Mouse (Mus musculus) cerebellum, postnatal 36 days (tissue): ENCODE measurements around the gene Palm2.
"Not testable (repeated sequence)": the region's sequence is repeated elsewhere in the genome, so short reads cannot be mapped to it uniquely, and the experiment has no call there.

Source experiments
- DNase-seq, 2 experiments: peaks; one replicate each; pipeline ENCODE4 v3.0.0; 2021 to 2022; ENCODE audit warnings: mixed read lengths in 2 of 2

The Palm2 gene

DNA sequence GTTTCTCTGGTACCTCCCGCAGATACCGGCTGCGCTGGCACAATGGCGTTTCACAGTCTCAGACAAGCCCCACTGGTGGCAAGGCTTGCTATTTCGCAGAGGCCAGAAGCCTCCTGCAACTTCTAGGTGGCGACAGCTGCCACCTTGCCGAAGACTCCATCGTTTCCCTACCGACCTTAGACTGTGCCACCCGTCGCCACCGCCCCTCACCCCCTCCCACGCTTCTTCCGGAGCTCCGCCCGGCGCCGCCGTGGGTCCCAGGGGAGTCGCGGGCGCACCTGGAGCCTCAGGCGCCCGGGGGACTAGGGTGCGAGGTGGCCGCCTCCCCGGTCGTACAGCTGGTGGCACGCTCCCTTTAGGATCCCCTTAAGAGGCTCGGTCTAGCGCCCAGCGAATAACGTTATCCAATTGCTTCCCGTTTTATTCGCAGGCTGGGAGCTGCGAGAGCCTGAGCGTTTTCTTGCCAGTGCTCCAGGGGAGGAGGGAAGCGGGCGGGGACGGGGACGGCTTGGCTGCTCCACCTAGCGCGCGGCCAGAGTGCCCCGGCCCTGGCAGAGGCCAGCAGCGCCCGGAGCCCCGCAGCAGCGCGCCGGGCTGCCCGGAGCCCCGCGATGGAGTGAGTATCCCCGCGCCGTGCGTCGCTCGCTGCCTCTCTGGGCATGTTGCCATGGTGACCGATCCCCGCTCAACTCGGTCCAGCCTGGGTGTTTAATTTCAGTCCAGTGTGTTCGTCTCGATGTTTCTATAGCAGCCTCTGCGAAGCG, at the start of gene Palm2:
Gene Palm2, plus strand, starts transcription at position 307 of the 764 bp plus-strand sequence.
- peak; percentile 69 to 70 for DNase-seq

DNA sequence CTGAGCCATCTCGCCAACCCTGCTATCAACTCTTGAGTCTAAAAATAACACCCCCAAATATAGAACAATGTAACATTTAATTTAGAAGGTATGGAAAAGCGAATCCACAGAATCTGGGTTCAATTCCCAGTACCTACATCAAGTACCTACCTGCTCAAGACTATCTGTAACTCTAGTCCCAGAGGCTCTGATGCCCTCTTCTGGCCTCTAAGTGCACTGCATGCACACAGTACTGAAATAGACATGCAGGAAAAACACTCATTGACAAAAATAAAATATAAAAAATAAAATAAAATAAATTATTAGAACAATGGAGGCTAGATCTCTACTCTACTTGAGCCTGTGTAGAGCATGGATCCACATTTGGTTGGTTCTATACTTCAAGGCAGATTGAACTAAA, 49.7 kb upstream of the Palm2 start:
- no peak for DNase-seq

DNA sequence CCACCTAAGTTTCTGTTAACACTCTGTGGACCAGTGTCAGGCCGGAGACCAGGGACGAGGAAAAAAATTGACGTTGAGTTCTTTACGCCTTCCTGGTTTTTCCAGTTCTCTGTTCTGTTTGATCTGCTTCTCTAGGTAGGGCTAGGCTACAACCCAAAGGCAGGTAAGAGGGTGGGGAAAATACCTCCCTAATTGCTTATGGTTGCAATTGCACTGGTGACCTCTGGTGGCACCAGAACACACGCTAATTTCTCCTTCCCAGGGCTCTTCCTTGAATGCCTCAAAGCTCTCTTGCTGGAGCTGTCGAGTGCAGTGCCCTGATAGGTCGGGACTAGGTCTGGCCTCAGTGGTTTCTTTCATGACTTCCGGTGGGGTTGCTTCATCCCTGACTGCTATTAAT, 42.9 kb upstream of the Palm2 start:
- DNase-seq = no peak

DNA sequence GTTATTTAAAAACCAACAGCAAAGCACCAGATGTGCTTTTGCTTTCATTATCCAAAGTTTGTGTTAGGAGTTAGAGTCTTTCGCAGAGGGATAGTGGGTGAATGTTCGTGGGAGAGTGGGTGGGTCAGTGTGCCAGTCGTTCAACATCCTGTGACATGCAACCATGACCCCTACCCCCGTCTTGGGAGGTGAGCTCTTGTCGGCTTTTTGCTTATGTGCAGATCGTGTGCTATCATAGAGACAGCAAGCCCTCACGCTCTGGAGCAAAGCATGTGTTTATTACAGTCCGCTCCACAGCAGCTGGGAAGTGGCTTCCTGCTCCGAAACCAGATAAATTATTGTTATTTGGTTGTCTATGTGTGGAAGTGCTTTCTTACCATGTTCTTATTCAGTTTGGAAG, 37.6 kb upstream of the Palm2 start:
- DNase-seq = no peak

DNA sequence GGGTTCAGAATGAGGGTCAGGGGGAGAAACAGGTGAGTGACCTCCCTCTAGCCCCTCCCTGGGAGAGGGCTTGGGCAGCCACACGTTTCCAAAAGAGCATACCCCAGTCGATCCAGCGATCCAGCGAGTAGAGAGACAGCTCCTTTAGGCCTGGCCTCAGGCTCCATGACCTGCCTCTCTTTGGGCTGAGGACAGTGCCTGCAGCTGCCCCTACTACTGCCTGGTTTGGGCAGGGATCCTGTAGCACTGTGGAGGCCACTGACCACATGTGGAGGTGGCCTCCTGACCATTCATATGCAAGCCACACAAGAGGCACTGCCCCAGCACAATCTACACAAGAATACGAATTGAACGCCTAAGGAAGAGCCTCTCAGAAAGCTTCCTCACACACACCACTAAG, 21.7 kb upstream of the Palm2 start:
- DNase-seq = not testable (repeated sequence)

DNA sequence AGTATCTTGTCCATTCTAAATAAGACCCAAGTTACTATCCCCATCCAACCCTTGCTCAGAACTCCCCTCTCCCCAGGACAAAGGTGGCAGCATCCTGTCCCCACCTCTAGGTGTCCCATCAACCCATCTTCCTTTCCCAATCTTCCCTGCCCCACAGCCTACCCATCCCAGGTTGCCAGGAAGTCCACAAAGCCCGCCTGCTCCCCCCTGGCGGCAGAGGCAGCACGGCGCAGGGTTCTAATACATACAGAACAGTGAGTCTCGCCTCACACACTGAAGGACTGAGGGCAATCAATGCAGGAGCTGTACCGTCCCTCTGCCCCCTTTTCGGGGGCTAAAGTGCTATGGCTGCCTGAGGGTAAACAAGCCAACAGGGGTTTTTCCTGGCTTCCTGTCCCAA, 21.0 kb upstream of the Palm2 start:
- DNase-seq = no peak

DNA sequence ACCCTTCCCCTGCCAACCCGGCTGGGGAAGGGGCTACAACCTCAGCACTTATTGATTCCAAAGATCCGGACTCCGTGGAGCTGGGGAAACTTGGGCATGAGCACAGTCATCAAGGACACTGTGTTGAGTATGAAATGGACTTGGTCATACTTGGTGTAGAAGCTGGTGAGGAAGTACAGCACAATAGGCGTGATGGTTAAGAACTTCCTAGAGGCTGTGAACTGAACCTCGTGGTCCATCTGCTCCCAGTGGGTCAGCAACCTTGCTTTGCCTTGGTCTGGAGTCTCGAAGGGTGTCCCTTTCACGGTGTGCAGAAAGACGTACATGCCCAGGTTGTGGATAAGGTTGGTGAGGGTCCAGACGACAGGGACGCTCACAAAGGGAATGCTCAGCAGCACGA, 20.4 kb upstream of the Palm2 start:
- not testable (repeated sequence) for DNase-seq

DNA sequence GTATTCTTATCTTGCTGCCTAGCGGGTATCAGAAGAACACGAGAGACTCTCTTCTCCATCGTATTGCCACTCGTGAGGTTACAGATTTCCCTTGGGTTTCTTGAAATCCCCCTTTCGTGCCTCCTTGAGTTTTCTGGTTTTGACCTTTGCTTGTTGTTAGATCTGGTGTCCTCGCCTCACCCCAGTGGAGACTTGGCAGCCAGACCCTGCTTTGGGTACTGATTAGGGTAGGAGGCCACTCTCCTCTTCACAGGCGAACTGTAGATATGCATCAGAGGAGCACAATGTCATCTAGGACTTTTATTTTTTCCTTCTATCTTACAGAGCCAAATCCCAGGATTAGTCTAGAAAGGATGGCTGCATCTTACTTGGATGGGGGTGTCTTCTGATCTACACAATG, 10.0 kb upstream of the Palm2 start:
- DNase-seq = no peak

DNA sequence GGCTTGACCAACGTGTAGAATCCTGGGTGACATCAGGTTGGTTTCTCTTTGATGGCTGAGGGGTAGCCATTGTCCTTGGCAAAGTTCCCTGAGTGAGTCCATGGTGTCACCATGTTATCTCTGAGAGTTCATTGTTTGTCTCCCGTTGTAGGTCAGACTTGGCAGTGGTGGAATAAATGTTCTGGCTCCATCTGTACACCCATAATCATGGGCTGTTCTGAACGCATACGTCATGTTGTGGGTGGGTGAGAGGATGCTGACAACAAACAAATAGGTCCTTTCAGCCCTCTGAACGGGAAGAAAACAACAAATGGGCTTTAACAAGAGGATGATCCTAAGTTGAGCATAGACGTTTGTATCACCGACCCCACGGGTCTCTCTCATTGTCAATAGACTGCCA, 5.7 kb upstream of the Palm2 start:
- DNase-seq = no peak

DNA sequence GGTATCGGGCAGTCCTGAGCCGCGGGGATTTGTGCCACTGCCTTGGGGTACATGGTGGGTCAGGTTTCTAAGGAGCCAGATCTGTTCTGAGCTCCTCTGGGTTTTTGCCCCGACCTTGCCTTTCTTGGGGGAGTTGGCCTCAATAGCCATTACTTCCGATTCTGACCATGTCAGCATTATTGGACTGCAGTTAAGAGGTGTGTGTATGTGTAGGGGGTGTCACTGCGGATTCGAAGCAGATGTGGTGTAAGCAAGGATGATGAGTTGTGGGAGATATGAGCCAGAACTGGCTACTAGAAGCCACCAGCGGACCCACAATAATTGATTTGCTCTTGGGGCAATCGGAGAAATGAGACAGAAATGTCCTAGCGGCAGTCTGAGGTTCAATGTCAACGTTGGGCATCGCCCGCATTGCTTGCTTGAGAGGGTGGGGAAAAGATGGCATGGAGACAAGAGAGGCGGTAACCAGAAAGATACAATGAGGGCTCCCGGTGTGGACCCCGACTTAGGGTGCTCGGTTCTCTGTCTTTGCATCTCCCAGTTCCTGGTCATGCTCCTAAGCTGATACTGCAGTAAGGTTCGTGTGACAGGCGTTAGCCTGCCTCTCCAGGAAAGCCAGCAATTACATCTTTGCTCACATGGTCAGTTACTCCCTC, 786 bp downstream of the Palm2 start:
- DNase-seq = peak; percentile 4 to 32

DNA sequence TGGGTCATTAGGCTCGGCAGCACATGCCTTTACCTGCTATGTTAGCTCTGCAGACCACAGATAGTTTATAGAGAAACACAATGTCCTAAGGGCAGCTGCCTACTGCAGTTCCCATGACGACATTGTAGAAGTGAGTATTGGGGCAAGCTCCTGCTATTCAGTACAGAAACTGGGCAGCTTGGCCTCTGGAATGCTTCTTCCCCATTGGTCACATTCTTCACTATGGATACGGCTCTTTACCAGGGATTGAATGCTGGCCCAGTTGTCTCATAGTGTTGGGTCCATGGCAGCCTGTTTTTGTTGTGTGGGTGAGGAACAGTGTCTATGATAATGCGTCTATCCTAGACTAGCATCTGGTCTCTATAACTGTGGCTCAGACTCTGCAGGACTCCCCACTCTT, 2.2 kb downstream of the Palm2 start:
- no peak for DNase-seq

DNA sequence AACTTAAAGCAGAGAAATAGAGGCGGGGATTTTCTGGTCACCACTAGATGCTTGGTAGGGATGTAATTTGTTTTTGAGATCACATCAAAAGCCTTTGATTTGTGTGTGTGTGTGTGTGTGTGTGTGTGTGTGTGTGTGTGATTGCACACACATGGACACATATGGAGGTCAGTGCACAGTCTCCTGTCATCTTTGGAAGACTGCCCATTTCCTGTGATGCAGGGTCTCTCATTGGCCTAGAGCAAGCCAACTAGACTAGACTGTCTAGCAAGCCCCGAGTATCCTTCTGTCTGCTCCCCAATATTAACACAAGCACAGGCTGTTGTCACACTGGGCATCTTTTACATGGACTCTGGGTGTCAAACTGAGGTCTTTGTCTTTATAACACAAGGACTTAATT, 12.0 kb downstream of the Palm2 start:
- DNase-seq = no peak

DNA sequence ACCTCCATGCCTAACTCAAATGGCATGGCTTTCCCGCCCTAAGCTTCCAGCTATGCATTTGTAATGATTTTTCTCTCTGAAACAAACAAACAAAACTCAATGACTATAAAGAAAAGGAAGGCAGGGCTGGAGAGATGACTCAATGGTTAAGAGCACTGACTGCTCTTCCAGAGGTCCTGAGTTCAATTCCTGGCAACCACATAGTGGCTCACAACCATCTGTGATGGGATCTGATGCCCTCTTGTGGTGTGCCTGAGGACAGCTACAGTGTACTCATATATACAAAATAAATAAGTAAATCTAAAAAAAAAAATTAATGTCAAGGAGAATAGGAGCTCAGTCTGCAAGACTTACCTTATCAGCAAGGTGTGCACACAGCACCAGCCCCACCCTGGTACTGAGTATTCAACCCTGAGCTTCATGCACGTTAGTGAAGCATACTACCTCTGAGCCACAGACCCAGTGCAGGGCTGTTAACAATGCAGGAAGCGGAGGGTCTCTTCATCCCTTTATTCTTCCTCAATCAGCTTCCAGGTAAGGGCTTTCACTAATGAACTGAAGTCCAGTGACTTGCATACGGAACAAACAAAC, 12.9 kb downstream of the Palm2 start:
- no peak for DNase-seq

DNA sequence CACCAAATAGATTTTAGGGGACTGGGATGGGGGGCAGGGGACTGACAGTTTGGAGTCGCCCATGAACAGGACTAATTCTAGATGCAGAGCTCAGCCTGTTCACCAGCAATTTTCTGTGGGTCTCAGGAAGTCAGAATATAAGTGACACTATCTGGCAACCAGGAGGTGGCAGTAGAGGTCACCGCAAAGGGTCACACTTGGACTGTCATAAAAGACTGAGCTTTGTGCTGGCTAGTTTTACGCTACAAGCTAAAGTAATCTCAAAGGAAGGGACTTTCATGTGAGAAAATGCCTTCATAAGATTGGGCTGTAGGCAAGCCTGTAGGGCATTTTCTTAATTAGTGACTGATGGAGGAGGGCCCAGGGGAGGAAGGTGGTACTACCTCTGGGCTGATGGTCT, 17.8 kb downstream of the Palm2 start:
- peak; percentile 64 to 72 for DNase-seq

DNA sequence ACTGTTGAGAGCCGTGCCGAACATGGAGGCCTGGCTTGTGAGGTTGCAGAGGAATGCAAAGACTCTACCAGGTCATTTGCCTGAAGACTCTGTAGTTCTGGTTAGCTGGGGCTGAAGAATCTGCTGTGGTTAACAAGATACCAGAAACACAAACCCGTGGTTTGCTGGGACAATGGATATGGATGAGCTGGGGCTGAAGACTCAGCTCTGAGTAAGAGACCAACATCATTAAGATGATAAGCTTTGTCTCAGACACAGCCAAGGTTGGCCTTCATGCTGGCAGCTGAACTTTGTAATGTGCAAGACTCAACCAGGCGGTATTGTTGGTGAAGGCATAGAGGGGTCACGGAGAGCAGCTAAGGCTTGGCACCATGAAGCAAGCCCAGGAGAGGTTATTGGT, 18.6 kb downstream of the Palm2 start:
- no peak for DNase-seq

DNA sequence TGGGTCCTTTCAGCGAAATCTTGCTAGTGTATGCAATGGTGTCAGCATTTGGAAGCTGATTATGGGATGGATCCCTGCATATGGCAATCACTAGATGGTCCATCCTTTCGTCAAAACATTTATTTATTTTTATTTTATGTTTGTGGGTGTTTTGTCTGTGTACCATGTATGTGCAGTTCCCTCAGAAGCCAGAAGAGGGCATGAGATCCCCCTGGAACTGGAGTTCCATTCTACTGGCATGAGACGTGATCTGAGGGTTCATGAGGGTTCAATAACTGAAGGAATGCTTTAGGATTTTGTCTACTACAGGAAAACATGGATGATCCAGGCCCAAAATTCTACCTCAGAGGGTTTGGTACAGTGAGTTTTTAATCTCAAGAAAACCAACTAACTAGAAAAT, 28.3 kb downstream of the Palm2 start:
- DNase-seq = no peak

DNA sequence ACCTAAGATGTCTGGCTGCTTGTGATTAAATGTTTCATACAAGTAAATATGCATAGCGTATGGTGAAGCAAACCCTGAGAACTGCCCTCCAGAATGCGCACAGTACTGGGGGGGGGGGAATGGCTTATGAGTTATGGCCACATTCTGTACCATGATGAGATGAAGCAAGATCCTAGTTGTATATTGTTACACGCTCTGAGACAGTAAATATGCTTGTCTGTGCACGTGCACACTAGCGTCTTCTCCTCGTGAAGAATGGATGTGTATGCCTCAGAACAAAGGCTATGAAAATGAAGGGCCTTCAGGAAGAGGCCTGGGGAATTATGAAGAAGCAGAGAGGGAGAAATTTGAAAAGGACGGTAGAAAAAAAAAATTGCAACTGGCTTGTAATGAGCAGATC, 48.4 kb downstream of the Palm2 start:
- no peak for DNase-seq

DNA sequence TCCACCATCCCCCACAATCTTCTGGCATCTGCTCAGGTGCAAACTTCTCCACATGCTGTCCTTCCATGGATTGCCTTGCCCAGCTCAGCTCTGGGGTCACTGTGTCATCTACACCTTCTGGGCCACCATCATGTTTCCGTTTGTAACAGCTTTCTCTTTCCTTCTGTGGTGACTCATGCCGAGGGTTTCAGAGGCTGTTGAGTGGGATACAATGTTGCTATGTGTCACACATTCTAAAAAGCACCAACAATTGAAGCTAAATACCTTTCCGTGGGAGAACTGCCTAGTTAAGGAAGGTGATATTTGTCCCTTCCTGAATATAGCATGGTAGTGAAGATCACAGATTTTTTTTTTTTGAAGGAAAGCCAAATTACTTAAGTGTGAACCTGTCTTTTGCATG, 52.3 kb downstream of the Palm2 start:
- no peak for DNase-seq

DNA sequence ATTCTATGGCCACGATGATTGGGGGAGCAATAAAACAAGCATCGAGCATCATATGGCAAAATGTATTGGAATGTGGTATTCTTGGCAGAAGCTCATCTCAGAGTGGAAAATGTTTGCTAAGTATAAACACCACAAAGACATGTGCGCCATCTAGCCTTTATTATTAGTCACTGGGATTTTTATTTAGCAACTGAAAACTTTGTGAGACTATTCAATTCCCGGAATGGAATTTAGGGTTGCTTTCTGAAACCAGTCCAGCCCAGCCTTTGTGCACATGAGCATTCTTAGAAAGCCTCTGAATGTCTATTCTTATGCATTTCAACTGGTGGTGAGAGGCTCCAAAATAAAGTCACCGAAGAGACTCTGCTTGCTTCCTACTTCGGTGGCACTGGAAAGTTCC, 55.8 kb downstream of the Palm2 start:
- no peak for DNase-seq

DNA sequence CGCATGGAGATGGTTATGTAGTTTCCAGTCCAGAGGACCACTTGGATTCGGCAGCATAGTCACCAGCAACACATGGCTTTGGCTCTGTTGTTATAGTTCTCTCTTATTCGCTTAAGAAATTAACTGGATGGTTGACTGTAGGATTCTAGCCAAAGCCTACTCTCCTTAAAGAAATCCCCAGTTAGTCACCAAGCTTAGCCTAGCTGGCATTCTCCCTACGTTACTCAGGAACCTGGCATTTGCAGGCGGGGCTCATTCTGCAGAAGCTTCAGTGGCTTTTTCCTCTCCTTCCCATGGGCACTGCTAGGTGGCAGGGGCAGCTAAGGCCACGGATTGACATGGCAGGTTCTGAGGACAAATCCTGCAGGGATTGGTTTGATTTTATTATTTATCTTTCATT, 70.7 kb downstream of the Palm2 start:
- no peak for DNase-seq

DNA sequence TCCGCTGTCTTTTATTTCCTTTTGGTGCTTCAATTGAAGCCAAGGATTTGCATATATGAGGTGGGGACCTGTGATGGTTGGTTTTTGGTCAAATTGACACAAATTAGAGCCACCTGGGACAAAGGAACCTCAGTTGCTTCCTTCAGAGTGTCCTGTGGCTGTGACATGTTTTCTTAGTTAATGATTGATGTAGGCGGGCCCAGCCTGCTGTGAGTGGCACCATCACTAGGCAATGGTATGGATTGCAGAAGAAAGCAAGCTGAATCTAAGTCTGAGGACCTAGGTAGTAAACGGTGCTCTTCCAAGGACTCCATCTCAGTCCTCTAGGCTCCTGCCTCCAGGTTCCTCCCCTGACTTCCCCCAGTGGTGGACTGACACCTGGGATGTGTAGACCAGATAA, 76.5 kb downstream of the Palm2 start:
- no peak for DNase-seq

DNA sequence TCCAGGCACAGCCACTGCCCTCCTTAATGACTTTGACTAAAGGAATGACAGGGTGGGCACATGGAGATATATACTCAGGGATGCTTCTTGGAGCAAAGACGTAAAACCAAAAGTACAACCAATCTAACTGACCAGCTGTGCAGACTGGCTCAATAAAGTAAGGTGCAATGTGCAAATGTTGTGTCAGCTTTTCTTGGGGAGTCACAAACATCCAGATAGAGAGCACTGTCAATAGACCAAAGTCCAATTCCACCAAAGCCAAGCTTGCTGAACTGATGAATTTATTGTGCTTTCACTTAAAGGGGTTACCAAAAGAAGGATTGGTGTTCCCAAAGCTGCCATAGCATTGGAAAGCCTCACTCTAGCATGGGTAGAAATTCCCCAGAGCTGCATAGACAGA, 77.7 kb downstream of the Palm2 start:
- no peak for DNase-seq

DNA sequence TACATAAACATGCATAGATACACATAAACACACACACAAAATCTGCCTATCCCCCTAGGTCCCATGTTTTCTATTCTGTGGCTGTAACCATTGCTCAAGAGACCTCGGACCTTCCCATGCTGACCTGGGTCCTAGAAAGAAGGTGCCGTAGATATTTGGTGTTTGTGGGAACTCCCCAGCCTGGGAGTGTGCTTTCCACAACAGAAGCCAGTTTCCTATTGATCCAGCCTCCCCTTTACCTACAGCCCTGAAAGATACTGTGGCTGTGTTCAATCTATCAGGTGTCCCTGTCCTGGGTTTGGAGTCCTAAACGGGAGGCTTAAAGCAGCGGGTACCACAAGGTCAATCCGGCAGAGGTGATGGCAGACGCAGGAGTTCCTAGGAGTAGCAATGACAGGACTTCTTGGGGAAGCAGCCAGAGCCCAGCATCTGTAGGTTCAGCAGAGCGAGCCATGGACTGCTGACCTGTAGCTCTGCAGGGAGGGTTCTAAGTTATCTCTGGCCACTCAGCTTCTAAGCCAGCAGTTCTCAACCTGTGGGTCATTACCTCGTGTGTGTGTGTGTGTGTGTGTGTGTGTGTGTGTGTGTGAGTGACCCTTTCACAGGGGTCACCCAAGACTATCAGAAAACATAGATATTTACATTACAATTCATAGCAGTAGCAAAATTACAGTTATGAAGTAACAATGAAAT, 79.3 kb downstream of the Palm2 start:
- no peak for DNase-seq
